Mouse (Mus musculus) C3H10T1/2 (cell line): Measurements from ENCODE around the gene Gas7. TPM values are rescaled to one million over a fixed set of nuclear protein-coding genes. Genes with fewer than 3 reads are reported as not detected.

ENCODE experiments used
- polyA plus RNA-seq, 2 experiments: library from polyadenylated mRNA; unstranded; fragments of >200 nt; fragmentation: generic; extraction: Trizol; gene quantifications; one replicate each; pipeline ENCODE4 v1.2.1; 2012; ENCODE audit warnings: missing spikeins in 2 of 2

Gas7 gene
- polyA plus RNA-seq: 10 to 100 TPM in 1 of 2 experiments, under 1 TPM in 1; 0.29 to 13.7 TPM

GRCm38 (mm10) chr11:67454874-67455526 is at the start of gene Gas7:
Gene Gas7, plus strand, starts transcription at chr11:67455437.

GRCm38 (mm10) chr11:67694703-67695376 is 239.6 kb downstream of the Gas7 start, which contains the start of gene Rcvrn:
Gene Rcvrn, plus strand, starts transcription at chr11:67695326.

Other genes starting within 250 kb of the Gas7 start
- gene Myh4, start 217.4 kb upstream of the Gas7 start, polyA plus RNA-seq: not detected
- gene Myh8, start 178.3 kb upstream of the Gas7 start, polyA plus RNA-seq: not detected
- not detected for gene Myh13, start 133.8 kb upstream of the Gas7 start, polyA plus RNA-seq
- gene Rcvrn, start 239.9 kb downstream of the Gas7 start, polyA plus RNA-seq: not detected